Mouse (Mus musculus): ENCODE data around the gene Tas1r3. TPM values are rescaled to one million over a fixed set of nuclear protein-coding genes. Genes with fewer than 3 reads are reported as not detected.

The Tas1r3 gene
- total and polyA plus RNA-seq, 3 experiments: 0.03 to 1.7 (median 0.60) TPM

- TF ChIP-seq CTCF (IDR thresholded peaks at IDR 0.05; ENCODE audit: low read depth, low read length) (peak; percentile 17; the same call in 1 of the 2 replicates), TAL1 (conservative IDR thresholded peaks at IDR 0.05; ENCODE audit: low read depth, low read length) (no peak)
- no peak for DNase-seq (ENCODE audit: low spot score)
- no peak overlapping the region for H3K4me3 ChIP-seq (ENCODE audit: low read depth, low read length)
- 0 out of 2 replicates have a peak, but pooled peaks cover 4% of the 10 kb centered on the region for H3K4me1 ChIP-seq (ENCODE audit: insufficient read depth, low read depth, low read length)
- no peaks in the 10 kb centered on the region for H3K9me3 ChIP-seq (replicated peaks)
- ATAC-seq (ENCODE audit: extremely low read depth, insufficient number of reproducible peaks, low FRiP score, poor library complexity, severe bottlenecking): peak; percentile 38; the same call in 1 of the 2 replicates
- peaks cover 4% of the 10 kb centered on the region; the same call in 1 of the 2 replicates for H3K27me3 ChIP-seq (ENCODE audit: insufficient read depth, low read length)
- peaks cover 92% of the 10 kb centered on the region for H3K36me3 ChIP-seq (replicated peaks)
Observed at GRCm38 (mm10) chr4:155904318-155905102, 41.3 kb upstream of the Tas1r3 start.

GRCm38 (mm10) chr4:155903246-155903645 is 40.1 kb upstream of the Tas1r3 start:
- TF ChIP-seq TAL1 (conservative IDR thresholded peaks at IDR 0.05; ENCODE audit: low read depth, low read length) (no peak), GATA2 (IDR thresholded peaks at IDR 0.05; ENCODE audit: borderline replicate concordance, low read depth, low read length) (no peak), GATA1 (IDR thresholded peaks at IDR 0.05; ENCODE audit: borderline replicate concordance, low read length) (no peak), CTCF (IDR thresholded peaks at IDR 0.05; ENCODE audit: low read depth, low read length) (no peak), POLR2AphosphoS5 (IDR thresholded peaks at IDR 0.05; ENCODE audit: insufficient replicate concordance, low read depth, low read length) (no peak)
- Histone ChIP-seq H3K27me3 (ENCODE audit: insufficient read depth, low read length) (no peaks in the 10 kb centered on the region), H3K4me3 (ENCODE audit: low read depth, low read length) (no peak overlapping the region), H3K36me3 (replicated peaks) (peaks cover 99% of the 10 kb centered on the region), H3K4me1 (ENCODE audit: insufficient read depth, low read depth, low read length) (0 out of 2 replicates have a peak, but pooled peaks cover 4% of the 10 kb centered on the region), H3K9me3 (replicated peaks) (no peaks in the 10 kb centered on the region)
- DNase-seq (ENCODE audit: low spot score) (no peak), ATAC-seq (ENCODE audit: extremely low read depth, insufficient number of reproducible peaks, low FRiP score, poor library complexity, severe bottlenecking) (no peak)

GRCm38 (mm10) chr4:155901205-155901604 is 38.0 kb upstream of the Tas1r3 start:
- Histone ChIP-seq H3K9me3 (replicated peaks) (no peaks in the 10 kb centered on the region), H3K4me1 (ENCODE audit: insufficient read depth, low read depth, low read length) (0 out of 2 replicates have a peak, but pooled peaks cover 4% of the 10 kb centered on the region), H3K36me3 (replicated peaks) (peaks cover 93% of the 10 kb centered on the region), H3K4me3 (ENCODE audit: low read depth, low read length) (no peak overlapping the region), H3K27me3 (ENCODE audit: insufficient read depth, low read length) (no peaks in the 10 kb centered on the region)
- ATAC-seq (ENCODE audit: extremely low read depth, insufficient number of reproducible peaks, low FRiP score, poor library complexity, severe bottlenecking): no peak
- TF ChIP-seq POLR2AphosphoS5 (IDR thresholded peaks at IDR 0.05; ENCODE audit: insufficient replicate concordance, low read depth, low read length): no peak
- no peak for TF ChIP-seq GATA1 (IDR thresholded peaks at IDR 0.05; ENCODE audit: borderline replicate concordance, low read length)
- no peak for TF ChIP-seq TAL1 (conservative IDR thresholded peaks at IDR 0.05; ENCODE audit: low read depth, low read length)
- no peak for TF ChIP-seq GATA2 (IDR thresholded peaks at IDR 0.05; ENCODE audit: borderline replicate concordance, low read depth, low read length)
- TF ChIP-seq CTCF (IDR thresholded peaks at IDR 0.05; ENCODE audit: low read depth, low read length): no peak
- no peak for DNase-seq (ENCODE audit: low spot score)

- DNase-seq (ENCODE audit: low spot score): no peak
Observed at GRCm38 (mm10) chr4:155899355-155899754, 36.2 kb upstream of the Tas1r3 start.

DNA sequence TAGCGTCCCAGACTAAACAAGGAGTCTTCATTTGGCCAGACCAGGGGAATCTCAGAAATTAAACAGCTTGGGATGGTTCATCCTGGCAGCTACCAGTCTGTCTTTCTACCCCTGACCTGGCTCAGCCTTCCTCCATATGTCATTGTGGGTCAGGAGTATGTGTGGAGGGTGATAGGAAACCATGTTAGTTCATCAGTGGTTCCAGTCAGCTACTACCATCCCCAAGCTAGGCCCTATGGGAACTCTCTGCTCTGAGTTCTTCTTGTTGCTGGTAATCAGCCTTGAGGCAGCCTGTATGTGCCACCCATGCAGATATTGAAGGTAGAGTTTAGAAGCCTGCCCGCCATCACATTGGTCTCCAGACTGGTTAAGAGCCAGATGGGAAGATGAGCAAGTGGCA is 35.2 kb upstream of the Tas1r3 start:
- Histone ChIP-seq H3K36me3 (replicated peaks) (peaks cover 86% of the 10 kb centered on the region), H3K4me3 (ENCODE audit: low read depth, low read length) (no peak overlapping the region), H3K9me3 (replicated peaks) (no peaks in the 10 kb centered on the region), H3K4me1 (ENCODE audit: insufficient read depth, low read depth, low read length) (peaks cover 23% of the 10 kb centered on the region), H3K27me3 (ENCODE audit: insufficient read depth, low read length) (no peaks in the 10 kb centered on the region)
- no peak for DNase-seq (ENCODE audit: low spot score)
- TF ChIP-seq TAL1 (conservative IDR thresholded peaks at IDR 0.05; ENCODE audit: low read depth, low read length) (no peak), POLR2AphosphoS5 (IDR thresholded peaks at IDR 0.05; ENCODE audit: insufficient replicate concordance, low read depth, low read length) (no peak), GATA1 (IDR thresholded peaks at IDR 0.05; ENCODE audit: borderline replicate concordance, low read length) (no peak), GATA2 (IDR thresholded peaks at IDR 0.05; ENCODE audit: borderline replicate concordance, low read depth, low read length) (no peak)
- ATAC-seq (ENCODE audit: extremely low read depth, insufficient number of reproducible peaks, low FRiP score, poor library complexity, severe bottlenecking): no peak

More at GRCm38 (mm10) chr4:155899355-155899754, 36.2 kb upstream of the Tas1r3 start:
- no peaks in the 10 kb centered on the region for H3K9me3 ChIP-seq (replicated peaks)
- no peak for ATAC-seq (ENCODE audit: extremely low read depth, insufficient number of reproducible peaks, low FRiP score, poor library complexity, severe bottlenecking)
- H3K36me3 ChIP-seq (replicated peaks): peaks cover 93% of the 10 kb centered on the region
- TF ChIP-seq POLR2AphosphoS5 (IDR thresholded peaks at IDR 0.05; ENCODE audit: insufficient replicate concordance, low read depth, low read length) (no peak), CTCF (IDR thresholded peaks at IDR 0.05; ENCODE audit: low read depth, low read length) (no peak), GATA1 (IDR thresholded peaks at IDR 0.05; ENCODE audit: borderline replicate concordance, low read length) (no peak), TAL1 (conservative IDR thresholded peaks at IDR 0.05; ENCODE audit: low read depth, low read length) (no peak), GATA2 (IDR thresholded peaks at IDR 0.05; ENCODE audit: borderline replicate concordance, low read depth, low read length) (no peak)
- peaks cover 12% of the 10 kb centered on the region for H3K4me1 ChIP-seq (ENCODE audit: insufficient read depth, low read depth, low read length)
- H3K27me3 ChIP-seq (ENCODE audit: insufficient read depth, low read length): no peaks in the 10 kb centered on the region
- H3K4me3 ChIP-seq (ENCODE audit: low read depth, low read length): no peak overlapping the region

- Histone ChIP-seq H3K9me3 (replicated peaks) (no peaks in the 10 kb centered on the region), H3K4me1 (ENCODE audit: insufficient read depth, low read depth, low read length) (peaks cover 34% of the 10 kb centered on the region), H3K4me3 (ENCODE audit: low read depth, low read length) (no peak overlapping the region), H3K36me3 (replicated peaks) (peaks cover 69% of the 10 kb centered on the region), H3K27me3 (ENCODE audit: insufficient read depth, low read length) (no peaks in the 10 kb centered on the region)
- DNase-seq (ENCODE audit: low spot score): no peak
- TF ChIP-seq TAL1 (conservative IDR thresholded peaks at IDR 0.05; ENCODE audit: low read depth, low read length): no peak
- TF ChIP-seq CTCF (IDR thresholded peaks at IDR 0.05; ENCODE audit: low read depth, low read length): no peak
- no peak for TF ChIP-seq GATA2 (IDR thresholded peaks at IDR 0.05; ENCODE audit: borderline replicate concordance, low read depth, low read length)
- TF ChIP-seq POLR2AphosphoS5 (IDR thresholded peaks at IDR 0.05; ENCODE audit: insufficient replicate concordance, low read depth, low read length): no peak
- no peak for TF ChIP-seq GATA1 (IDR thresholded peaks at IDR 0.05; ENCODE audit: borderline replicate concordance, low read length)
- ATAC-seq (ENCODE audit: extremely low read depth, insufficient number of reproducible peaks, low FRiP score, poor library complexity, severe bottlenecking): no peak
Observed at GRCm38 (mm10) chr4:155896461-155896860, 33.3 kb upstream of the Tas1r3 start.

Measured in G1E (cell line).